Mouse (Mus musculus) midbrain, embryonic 11.5 days (tissue): ENCODE measurements at regions not wholly inside any gene's neighbourhood (a gene's known extent, or its start where the extent isn't known, plus 50 kb on each side); places are given as distances from the start of the nearest gene placed in this dataset.

ENCODE experiments used
- ATAC-seq: fragments of 200-750 bp; cut with Nextera tagmentation; 2 replicates; pipeline ENCODE4 v1.8.0; 2017; ENCODE audit warnings: moderate TSS enrichment, moderate library complexity; ENCODE audit not compliant: low FRiP score
- DNase-seq: peaks from one replicate; pipeline ENCODE4 v3.0.0; 2015; ENCODE audit warnings: low spot score; ENCODE audit errors: missing footprints
- H3K27ac ChIP-seq: fragments of 300-500 bp; sonication (generic); 2 replicates; pipeline ENCODE4 v1.5.1; 2014; ENCODE audit warnings: low read depth, low read length
- H3K27me3 ChIP-seq: fragments of 300-500 bp; sonication (generic); 2 replicates; pipeline ENCODE4 v1.6.1; 2014; ENCODE audit warnings: mild to moderate bottlenecking, low read length, moderate library complexity, mixed read lengths; ENCODE audit not compliant: control insufficient read depth, insufficient read depth
- H3K36me3 ChIP-seq: fragments of 300-500 bp; sonication (generic); 2 replicates; pipeline ENCODE4 v1.6.1; 2014; ENCODE audit warnings: mild to moderate bottlenecking, low read length, moderate library complexity, mixed read lengths; ENCODE audit not compliant: control insufficient read depth, insufficient read depth
- H3K4me1 ChIP-seq: fragments of 300-500 bp; sonication (generic); 2 replicates; pipeline ENCODE4 v1.6.1; 2014; ENCODE audit warnings: low read length; ENCODE audit not compliant: control insufficient read depth, insufficient read depth
- H3K4me2 ChIP-seq: fragments of 300-500 bp; sonication (generic); 2 replicates; pipeline ENCODE4 v1.6.1; 2014; ENCODE audit warnings: mild to moderate bottlenecking, moderate library complexity
- H3K4me3 ChIP-seq: fragments of 300-500 bp; sonication (generic); 2 replicates; pipeline ENCODE4 v1.5.1; 2014; ENCODE audit warnings: low read depth, low read length
- H3K9ac ChIP-seq: fragments of 300-500 bp; sonication (generic); 2 replicates; pipeline ENCODE4 v1.6.1; 2014; ENCODE audit warnings: low read length
- H3K9me3 ChIP-seq: fragments of 300-500 bp; sonication (generic); 2 replicates; pipeline ENCODE4 v1.6.1; 2016; ENCODE audit warnings: low read length; ENCODE audit not compliant: control insufficient read depth
- WGBS: fragments of 180-500 bp; shearing (Covaris S2); extraction: QIAGEN DNeasy Blood & Tissue Kit; methylation state at CpG from one replicate; pipeline ENCODE4 v1.1.7; 2014; 5-methylcytosine and 5-hydroxymethylcytosine counted together

- 85% methylated on average over 3 of the region's 3 CpGs for WGBS
- Histone ChIP-seq H3K9ac (no peak overlapping the region), H3K36me3 (no peaks in the 10 kb centered on the region), H3K4me2 (no peak overlapping the region), H3K27ac (no peak overlapping the region), H3K27me3 (no peaks in the 10 kb centered on the region), H3K4me3 (no peak overlapping the region), H3K4me1 (no peaks in the 10 kb centered on the region), H3K9me3 (no peaks in the 10 kb centered on the region)
- no peak for DNase-seq
- ATAC-seq = no peak
Measured at GRCm38 (mm10) chr10:104592009-104592603, 398.3 kb downstream of the Gm4340 start.

- ATAC-seq (no peak), DNase-seq (no peak)
- 93% methylated on average over 5 of the region's 5 CpGs for WGBS
- no peak overlapping the region for H3K4me2 ChIP-seq
- no peak overlapping the region for H3K9ac ChIP-seq
- no peak overlapping the region for H3K4me3 ChIP-seq
- H3K27ac ChIP-seq = no peak overlapping the region
- no peaks in the 10 kb centered on the region for H3K36me3 ChIP-seq
- no peaks in the 10 kb centered on the region for H3K9me3 ChIP-seq
- no peaks in the 10 kb centered on the region for H3K4me1 ChIP-seq
- no peaks in the 10 kb centered on the region for H3K27me3 ChIP-seq
Measured at GRCm38 (mm10) chr10:104595920-104596319, 402.1 kb downstream of the Gm4340 start.

DNA sequence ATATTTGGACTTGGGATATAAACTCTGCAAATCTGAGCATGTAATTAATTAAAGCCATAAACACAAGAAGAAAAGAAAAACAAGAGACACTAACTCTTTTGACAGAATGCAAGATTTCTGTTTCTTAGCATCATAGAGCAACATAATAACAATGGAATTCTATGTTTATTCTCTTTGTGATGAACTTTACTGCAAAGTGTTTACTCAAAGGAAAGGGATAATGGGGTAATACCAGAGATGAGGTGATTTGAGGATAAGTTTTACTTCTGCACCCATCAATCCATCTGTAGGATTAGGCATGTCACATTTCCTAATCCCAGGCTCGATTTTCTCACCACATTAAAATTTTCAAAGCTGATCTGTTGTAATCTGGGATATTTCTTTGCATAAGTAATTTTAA, 433.8 kb downstream of the Gm4340 start:
- Histone ChIP-seq H3K4me3 (no peak overlapping the region), H3K4me2 (no peak overlapping the region), H3K27me3 (no peaks in the 10 kb centered on the region), H3K27ac (no peak overlapping the region), H3K9me3 (no peaks in the 10 kb centered on the region), H3K9ac (no peak overlapping the region), H3K36me3 (no peaks in the 10 kb centered on the region), H3K4me1 (no peaks in the 10 kb centered on the region)
- no peak for DNase-seq
- ATAC-seq = no peak
- 70% methylated on average over 1 of the region's 1 CpGs for WGBS

DNA sequence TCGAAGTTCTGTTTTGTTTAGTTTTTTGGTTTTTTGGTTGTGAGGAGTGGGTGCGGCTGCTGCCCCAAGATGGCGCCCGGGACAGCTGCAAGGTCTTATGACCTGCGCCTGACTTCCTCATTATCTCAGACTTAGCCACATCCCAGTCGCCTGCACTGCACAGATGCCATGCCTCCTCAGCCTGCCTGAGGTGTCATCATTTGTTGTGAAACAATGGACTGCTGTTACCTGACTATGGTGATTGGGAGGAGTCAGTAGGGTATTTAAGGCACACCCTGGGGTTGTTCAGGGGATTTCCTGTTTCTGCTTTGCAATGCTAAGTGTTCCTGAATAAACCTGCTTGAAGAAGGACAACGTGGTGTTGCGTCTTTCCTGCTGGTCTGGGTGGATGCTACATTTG, 457.2 kb downstream of the Gm4340 start:
- Histone ChIP-seq H3K27ac (no peak overlapping the region), H3K36me3 (no peaks in the 10 kb centered on the region), H3K4me2 (no peak overlapping the region), H3K9me3 (no peaks in the 10 kb centered on the region), H3K4me3 (no peak overlapping the region), H3K4me1 (no peaks in the 10 kb centered on the region), H3K9ac (no peak overlapping the region), H3K27me3 (no peaks in the 10 kb centered on the region)
- ATAC-seq (no peak), DNase-seq (no peak)
- WGBS = 84% methylated on average over 8 of the region's 8 CpGs

GRCm38 (mm10) chr10:104660298-104660697, 466.5 kb downstream of the Gm4340 start:
- Histone ChIP-seq H3K9me3 (no peaks in the 10 kb centered on the region), H3K4me3 (no peak overlapping the region)
- WGBS = 81% methylated on average over 7 of the region's 7 CpGs

DNA sequence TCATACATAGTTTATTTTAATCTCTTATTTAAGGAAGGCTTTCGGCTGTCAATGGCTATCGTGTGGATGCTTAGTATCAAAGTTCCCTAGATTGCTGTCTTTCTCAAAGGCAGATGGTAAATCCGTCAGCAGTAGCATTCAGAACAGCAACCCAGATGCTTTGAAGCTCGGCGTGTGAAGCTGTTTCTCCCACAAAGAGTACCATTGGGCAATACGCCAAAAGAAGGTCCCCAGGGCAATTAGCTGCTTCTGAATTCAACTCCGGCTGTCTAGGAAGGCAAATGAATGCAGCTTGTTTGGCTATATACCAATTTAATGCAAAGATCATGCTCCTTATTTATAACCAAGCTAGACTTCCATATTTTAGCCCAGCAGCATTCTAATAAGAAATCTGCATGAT, 467.8 kb downstream of the Gm4340 start:
- Histone ChIP-seq H3K9ac (no peak overlapping the region), H3K4me3 (no peak overlapping the region), H3K4me1 (no peaks in the 10 kb centered on the region), H3K36me3 (no peaks in the 10 kb centered on the region), H3K4me2 (no peak overlapping the region), H3K27me3 (no peaks in the 10 kb centered on the region), H3K9me3 (no peaks in the 10 kb centered on the region), H3K27ac (no peak overlapping the region)
- 57% methylated on average over 7 of the region's 7 CpGs for WGBS
- DNase-seq (no peak), ATAC-seq (peak; percentile 67)

More at GRCm38 (mm10) chr10:104660298-104660697, 466.5 kb downstream of the Gm4340 start:
- ATAC-seq (no peak), DNase-seq (no peak)
- no peaks in the 10 kb centered on the region for H3K4me1 ChIP-seq
- no peaks in the 10 kb centered on the region for H3K27me3 ChIP-seq
- H3K9ac ChIP-seq = no peak overlapping the region
- H3K27ac ChIP-seq = no peak overlapping the region
- H3K36me3 ChIP-seq = no peaks in the 10 kb centered on the region
- H3K4me2 ChIP-seq = no peak overlapping the region

- H3K9ac ChIP-seq = no peak overlapping the region
- H3K27me3 ChIP-seq = no peaks in the 10 kb centered on the region
- DNase-seq (no peak), ATAC-seq (no peak)
- H3K36me3 ChIP-seq = no peaks in the 10 kb centered on the region
- H3K4me2 ChIP-seq = no peak overlapping the region
- H3K27ac ChIP-seq = no peak overlapping the region
- WGBS = 80% methylated on average over 2 of the region's 2 CpGs
- no peak overlapping the region for H3K4me3 ChIP-seq
- H3K4me1 ChIP-seq = no peaks in the 10 kb centered on the region
- H3K9me3 ChIP-seq = no peaks in the 10 kb centered on the region
Measured at GRCm38 (mm10) chr10:104668286-104668685, 474.4 kb downstream of the Gm4340 start.

DNA sequence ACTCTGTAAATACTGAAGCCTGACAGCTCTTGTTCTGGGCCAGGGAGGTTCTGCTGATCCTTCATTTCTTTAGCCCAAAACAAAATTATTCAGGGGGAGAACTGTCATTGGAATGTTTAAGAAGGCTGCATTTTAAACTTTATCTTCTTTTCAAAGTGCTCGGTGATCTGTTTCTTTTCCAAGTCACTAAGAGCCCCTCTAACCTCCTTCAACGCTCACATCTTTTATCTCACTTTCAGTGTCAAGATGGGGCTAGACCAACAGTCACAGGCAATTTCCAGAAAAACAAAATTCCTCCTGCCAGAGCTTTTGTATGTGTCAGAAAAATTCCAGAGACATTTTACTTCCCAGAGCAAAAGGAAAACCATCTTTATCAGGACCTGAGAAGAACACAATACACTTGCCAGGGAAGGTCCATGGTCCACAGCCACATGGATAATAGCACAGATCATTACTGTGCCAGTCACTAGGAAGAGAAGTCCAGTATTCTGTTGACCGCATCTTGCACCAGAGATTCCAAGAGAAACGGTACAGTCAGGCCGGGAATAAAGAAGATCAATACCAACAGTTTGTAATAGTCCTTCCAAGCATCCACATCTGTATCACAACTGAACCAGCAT, 491.0 kb downstream of the Gm4340 start:
- H3K27ac ChIP-seq = no peak overlapping the region
- no peaks in the 10 kb centered on the region for H3K4me1 ChIP-seq
- DNase-seq (no peak), ATAC-seq (no peak)
- no peak overlapping the region for H3K4me3 ChIP-seq
- H3K4me2 ChIP-seq = no peak overlapping the region
- H3K27me3 ChIP-seq = no peaks in the 10 kb centered on the region
- WGBS = 83% methylated on average over 5 of the region's 5 CpGs
- no peaks in the 10 kb centered on the region for H3K36me3 ChIP-seq
- no peaks in the 10 kb centered on the region for H3K9me3 ChIP-seq
- no peak overlapping the region for H3K9ac ChIP-seq

DNA sequence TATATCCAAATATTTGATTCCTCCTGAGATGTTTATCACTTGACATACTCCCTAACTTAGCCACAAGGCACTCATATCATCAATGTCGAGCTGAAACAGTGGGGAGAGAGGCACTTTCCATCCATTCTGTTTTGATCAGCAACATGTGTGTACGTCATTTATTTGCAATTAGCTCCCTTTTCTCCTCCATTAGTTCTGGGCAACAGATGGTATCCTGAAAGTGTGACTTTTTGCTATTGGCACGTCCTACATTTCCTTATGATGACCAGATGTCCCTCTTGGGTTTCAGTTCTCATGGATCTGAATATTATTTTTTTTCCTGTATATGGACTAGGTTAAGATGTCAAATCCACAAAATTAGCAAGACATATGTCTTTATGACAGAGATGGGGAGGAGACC, 492.0 kb downstream of the Gm4340 start:
- Histone ChIP-seq H3K27me3 (no peaks in the 10 kb centered on the region), H3K36me3 (no peaks in the 10 kb centered on the region), H3K4me1 (no peaks in the 10 kb centered on the region), H3K9ac (no peak overlapping the region), H3K4me3 (no peak overlapping the region), H3K27ac (no peak overlapping the region), H3K9me3 (no peaks in the 10 kb centered on the region), H3K4me2 (no peak overlapping the region)
- 90% methylated on average over 3 of the region's 3 CpGs for WGBS
- ATAC-seq (no peak), DNase-seq (no peak)
